Mouse (Mus musculus) C2C12 (cell line): Measurements from ENCODE around the gene Snn. TPM values are rescaled to one million over a fixed set of nuclear protein-coding genes. Genes with fewer than 3 reads are reported as not detected.

ENCODE experiments used
- H3K27me3 ChIP-seq: one replicate; pipeline ENCODE4 v1.6.1; 2011; ENCODE audit not compliant: control insufficient read depth, insufficient read depth, insufficient read length
- H3K36me3 ChIP-seq: one replicate; pipeline ENCODE4 v1.6.1; 2011; ENCODE audit not compliant: control insufficient read depth, insufficient read depth
- H3K4me3 ChIP-seq: one replicate; pipeline ENCODE4 v1.5.1; 2011; ENCODE audit warnings: mild to moderate bottlenecking, control low read depth; ENCODE audit not compliant: poor library complexity, insufficient read depth, severe bottlenecking
- H3K79me2 ChIP-seq: one replicate; pipeline ENCODE4 v1.6.1; 2011; ENCODE audit not compliant: control insufficient read depth, insufficient read depth
- H3K79me3 ChIP-seq: one replicate; pipeline ENCODE4 v1.6.1; 2011; ENCODE audit warnings: low read depth, control low read depth
- H3ac ChIP-seq: one replicate; pipeline ENCODE3; 2011; ENCODE audit warnings: low read depth; ENCODE audit not compliant: control insufficient read depth, insufficient read length
- CEBPB ChIP-seq: IDR thresholded peaks from one replicate; pipeline ENCODE4 v1.6.1; 2011; ENCODE audit warnings: low read depth, mild to moderate bottlenecking, control low read depth, moderate library complexity
- CTCF ChIP-seq: IDR thresholded peaks from one replicate; pipeline ENCODE4 v1.5.1; 2011; ENCODE audit not compliant: control insufficient read depth, insufficient read depth, insufficient read length
- FOSL1 ChIP-seq: IDR thresholded peaks from one replicate; pipeline ENCODE4 v1.8.0; 2011; ENCODE audit warnings: mild to moderate bottlenecking, low read length; ENCODE audit not compliant: poor library complexity, insufficient read depth, severe bottlenecking
- MAX ChIP-seq: IDR thresholded peaks from one replicate; pipeline ENCODE4 v1.6.1; 2011; ENCODE audit warnings: mild to moderate bottlenecking, control low read depth
- MYOD1 ChIP-seq: IDR thresholded peaks from one replicate; pipeline ENCODE4 v1.6.1; 2011; ENCODE audit warnings: low read depth; ENCODE audit not compliant: control insufficient read depth, insufficient read length
- MYOG ChIP-seq: IDR thresholded peaks from one replicate; pipeline ENCODE4 v1.6.1; 2011; ENCODE audit not compliant: control insufficient read depth, insufficient read length; ENCODE audit errors: extremely low read depth
- USF1 ChIP-seq: IDR thresholded peaks from one replicate; pipeline ENCODE4 v1.6.1; 2011; ENCODE audit warnings: low read depth, mild to moderate bottlenecking, control low read depth, moderate library complexity
- polyA plus RNA-seq: library from polyadenylated mRNA; unstranded; fragments of >200 nt; fragmentation: generic; extraction: Trizol; gene quantifications from one replicate; pipeline ENCODE4 v1.2.1, GENCODE M21; 2012; ENCODE audit warnings: missing spikeins

Snn gene
- polyA plus RNA-seq, 1 experiment: 54.1 TPM

DNA sequence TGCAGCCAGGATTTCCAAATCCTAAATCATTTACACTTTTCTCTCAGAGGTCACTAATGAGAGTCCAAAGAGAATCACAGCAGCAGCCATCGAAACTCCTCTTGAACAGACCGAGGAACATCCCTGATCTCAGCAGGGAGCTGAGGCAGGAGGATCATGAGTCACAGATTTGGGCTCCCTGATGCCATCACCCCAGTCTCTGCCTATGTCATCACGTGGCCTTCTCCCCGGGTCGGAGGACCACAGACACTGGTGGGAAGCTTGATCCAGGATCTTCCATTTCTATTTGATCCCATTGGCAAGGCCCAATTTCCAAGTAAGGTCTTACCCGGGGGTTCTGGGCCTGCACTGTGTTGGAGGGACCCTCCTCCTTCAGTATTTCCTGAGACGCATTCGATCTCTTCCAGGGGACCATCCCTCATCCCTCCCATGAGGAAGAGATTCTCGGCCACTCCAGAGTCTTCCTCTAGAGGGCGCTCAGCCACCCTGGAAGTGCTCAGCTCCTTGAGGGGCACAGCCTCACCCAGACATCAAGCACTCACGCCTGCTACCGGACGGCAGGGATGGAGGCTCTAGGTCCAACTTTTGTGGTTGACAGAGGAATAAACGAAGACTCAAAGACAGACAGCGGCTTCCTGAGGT, 24.8 kb upstream of the Snn start:
- Histone ChIP-seq H3K79me2 (no peaks in the 10 kb centered on the region), H3K79me3 (no peaks in the 10 kb centered on the region), H3K36me3 (no peaks in the 10 kb centered on the region), H3ac (no peak overlapping the region), H3K4me3 (no peak overlapping the region), H3K27me3 (no peaks in the 10 kb centered on the region)
- no peak for TF ChIP-seq CEBPB
- TF ChIP-seq USF1: peak; percentile 81
- TF ChIP-seq FOSL1: no peak
- no peak for TF ChIP-seq MYOD1
- TF ChIP-seq CTCF: peak; percentile 85
- TF ChIP-seq MAX: no peak
- TF ChIP-seq MYOG: no peak

DNA sequence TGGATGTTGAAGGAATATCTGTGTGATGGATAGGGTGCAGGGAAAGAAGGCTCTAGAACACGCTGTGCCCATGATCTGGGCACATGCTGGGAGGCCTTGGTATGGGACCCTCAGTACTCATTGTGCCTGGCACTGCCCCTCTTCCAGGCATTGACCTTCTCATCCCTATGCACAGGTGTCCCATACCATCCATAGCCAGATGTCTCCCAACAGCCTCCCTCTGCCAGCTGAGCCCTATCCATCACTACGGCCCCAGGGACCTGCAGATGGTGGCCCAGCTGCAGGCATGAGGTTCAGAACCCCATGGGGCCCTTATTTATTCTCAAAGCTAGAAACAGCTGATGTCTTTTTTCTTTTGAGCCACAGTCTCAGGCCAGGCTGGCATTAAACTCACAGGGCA, 20.1 kb upstream of the Snn start:
- Histone ChIP-seq H3K79me2 (no peaks in the 10 kb centered on the region), H3K79me3 (no peaks in the 10 kb centered on the region), H3K36me3 (no peaks in the 10 kb centered on the region), H3K27me3 (no peaks in the 10 kb centered on the region), H3K4me3 (no peak overlapping the region), H3ac (no peak overlapping the region)
- TF ChIP-seq MAX: no peak
- TF ChIP-seq MYOG: no peak
- no peak for TF ChIP-seq MYOD1
- no peak for TF ChIP-seq CTCF

GRCm38 (mm10) chr16:11043239-11043638, 17.5 kb upstream of the Snn start:
- Histone ChIP-seq H3K4me3 (no peak overlapping the region), H3K36me3 (no peaks in the 10 kb centered on the region), H3K79me2 (no peaks in the 10 kb centered on the region), H3K79me3 (no peaks in the 10 kb centered on the region), H3ac (no peak overlapping the region), H3K27me3 (no peaks in the 10 kb centered on the region)
- no peak for TF ChIP-seq MYOD1
- TF ChIP-seq CEBPB: no peak
- TF ChIP-seq CTCF: no peak
- TF ChIP-seq MYOG: no peak
- no peak for TF ChIP-seq MAX
- TF ChIP-seq USF1: no peak
- no peak for TF ChIP-seq FOSL1

DNA sequence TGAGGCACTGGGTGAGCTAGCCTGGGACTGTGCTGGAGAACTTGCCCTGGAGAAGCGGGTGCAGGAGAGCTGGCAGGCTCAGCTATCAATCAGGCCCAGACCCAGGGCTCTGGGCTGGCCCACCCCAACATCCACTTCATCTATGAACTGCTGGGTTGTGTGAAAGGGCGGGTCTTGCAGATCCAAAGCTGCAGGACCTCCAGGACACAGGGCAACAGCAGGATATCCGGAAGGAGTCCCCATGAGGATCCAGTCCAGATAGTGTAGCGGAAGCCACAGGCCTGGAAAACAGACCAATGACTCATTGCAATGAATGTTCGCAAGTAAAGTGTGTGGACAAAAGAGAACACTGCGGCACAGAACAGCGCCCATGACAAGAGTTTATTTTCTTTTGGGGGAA, 14.3 kb upstream of the Snn start:
- Histone ChIP-seq H3ac (no peak overlapping the region), H3K79me2 (no peaks in the 10 kb centered on the region), H3K36me3 (no peaks in the 10 kb centered on the region), H3K27me3 (no peaks in the 10 kb centered on the region), H3K79me3 (no peaks in the 10 kb centered on the region), H3K4me3 (no peak overlapping the region)
- TF ChIP-seq CEBPB (no peak), MAX (no peak), CTCF (no peak), MYOG (no peak), USF1 (no peak), MYOD1 (no peak), FOSL1 (no peak)

- no peak overlapping the region for H3K4me3 ChIP-seq
- no peak for TF ChIP-seq USF1
These were observed 13.6 kb upstream of the Snn start for GRCm38 (mm10) chr16:11047130-11047529.

GRCm38 (mm10) chr16:11050226-11050625, 10.5 kb upstream of the Snn start:
- Histone ChIP-seq H3ac (no peak overlapping the region), H3K4me3 (no peak overlapping the region), H3K79me3 (no peaks in the 10 kb centered on the region), H3K27me3 (no peaks in the 10 kb centered on the region), H3K79me2 (no peaks in the 10 kb centered on the region), H3K36me3 (no peaks in the 10 kb centered on the region)
- TF ChIP-seq USF1: no peak
- TF ChIP-seq CTCF: no peak
- TF ChIP-seq FOSL1: no peak
- no peak for TF ChIP-seq MYOG
- TF ChIP-seq MYOD1: no peak

More at GRCm38 (mm10) chr16:11047130-11047529, 13.6 kb upstream of the Snn start:
- Histone ChIP-seq H3K79me2 (no peaks in the 10 kb centered on the region), H3ac (no peak overlapping the region), H3K79me3 (no peaks in the 10 kb centered on the region), H3K27me3 (no peaks in the 10 kb centered on the region), H3K36me3 (no peaks in the 10 kb centered on the region)
